Mouse (Mus musculus) C2C12 (cell line): ENCODE data around the gene Trmt10a. TPM values are rescaled to one million over a fixed set of nuclear protein-coding genes. Genes with fewer than 3 reads are reported as not detected.

Source experiments
- H3K27me3 ChIP-seq: one replicate; pipeline ENCODE4 v1.6.1; 2011; ENCODE audit not compliant: control insufficient read depth, insufficient read depth, insufficient read length
- H3K36me3 ChIP-seq: one replicate; pipeline ENCODE4 v1.6.1; 2011; ENCODE audit not compliant: control insufficient read depth, insufficient read depth
- H3K4me3 ChIP-seq: one replicate; pipeline ENCODE4 v1.5.1; 2011; ENCODE audit warnings: mild to moderate bottlenecking, control low read depth; ENCODE audit not compliant: poor library complexity, insufficient read depth, severe bottlenecking
- H3K79me2 ChIP-seq: one replicate; pipeline ENCODE4 v1.6.1; 2011; ENCODE audit not compliant: control insufficient read depth, insufficient read depth
- H3K79me3 ChIP-seq: one replicate; pipeline ENCODE4 v1.6.1; 2011; ENCODE audit warnings: low read depth, control low read depth
- H3ac ChIP-seq: one replicate; pipeline ENCODE3; 2011; ENCODE audit warnings: low read depth; ENCODE audit not compliant: control insufficient read depth, insufficient read length
- CEBPB ChIP-seq: IDR thresholded peaks from one replicate; pipeline ENCODE4 v1.6.1; 2011; ENCODE audit warnings: low read depth, mild to moderate bottlenecking, control low read depth, moderate library complexity
- CTCF ChIP-seq: IDR thresholded peaks from one replicate; pipeline ENCODE4 v1.5.1; 2011; ENCODE audit not compliant: control insufficient read depth, insufficient read depth, insufficient read length
- FOSL1 ChIP-seq: IDR thresholded peaks from one replicate; pipeline ENCODE4 v1.8.0; 2011; ENCODE audit warnings: mild to moderate bottlenecking, low read length; ENCODE audit not compliant: poor library complexity, insufficient read depth, severe bottlenecking
- MAX ChIP-seq: IDR thresholded peaks from one replicate; pipeline ENCODE4 v1.6.1; 2011; ENCODE audit warnings: mild to moderate bottlenecking, control low read depth
- MYOD1 ChIP-seq: IDR thresholded peaks from one replicate; pipeline ENCODE4 v1.6.1; 2011; ENCODE audit warnings: low read depth; ENCODE audit not compliant: control insufficient read depth, insufficient read length
- MYOG ChIP-seq: IDR thresholded peaks from one replicate; pipeline ENCODE4 v1.6.1; 2011; ENCODE audit not compliant: control insufficient read depth, insufficient read length; ENCODE audit errors: extremely low read depth
- USF1 ChIP-seq: IDR thresholded peaks from one replicate; pipeline ENCODE4 v1.6.1; 2011; ENCODE audit warnings: low read depth, mild to moderate bottlenecking, control low read depth, moderate library complexity
- long read RNA-seq, 2 experiments: library from polyadenylated mRNA; unstranded; transcript quantifications; one replicate each; pipeline ENCODE4 v2.0.0; 2019 to 2020
- polyA plus RNA-seq: library from polyadenylated mRNA; unstranded; fragments of >200 nt; fragmentation: generic; extraction: Trizol; gene quantifications from one replicate; pipeline ENCODE4 v1.2.1, GENCODE M21; 2012; ENCODE audit warnings: missing spikeins

Trmt10a gene
- 6.8 TPM for polyA plus RNA-seq
- long read RNA-seq, experiment 1, full-length matches to known transcripts, result 18 of 26 reads
- long read RNA-seq, experiment 1, partial matches to known transcripts, result 6 of 26 reads
- long read RNA-seq, experiment 1, other reads (novel, unspliced or antisense), result 2 of 26 reads
- long read RNA-seq, experiment 2, full-length matches to known transcripts, result 122 of 136 reads
- long read RNA-seq, experiment 2, partial matches to known transcripts, result 2 of 136 reads
- long read RNA-seq, experiment 2, other reads (novel, unspliced or antisense), result 12 of 136 reads

- Histone ChIP-seq H3K4me3 (peak within 1 kb of the TSS; percentile 55), H3ac (peak within 1 kb of the TSS; percentile 92)
- TF ChIP-seq USF1 (peak; percentile 99), CTCF (no peak), MYOG (no peak), MAX (peak; percentile 56), CEBPB (no peak), FOSL1 (no peak), MYOD1 (no peak)
These were observed at the start of gene Trmt10a for GRCm38 (mm10) chr3:138143315-138144059. Gene Trmt10a (plus strand): TSS chr3:138143448.

GRCm38 (mm10) chr3:138095301-138095700, 47.9 kb upstream of the Trmt10a start:
- no peaks in the 10 kb centered on the region for H3K79me3 ChIP-seq
- TF ChIP-seq FOSL1 (no peak), CTCF (no peak), CEBPB (no peak), MYOD1 (no peak), MAX (no peak), USF1 (no peak), MYOG (no peak)
- no peak overlapping the region for H3ac ChIP-seq
- no peak overlapping the region for H3K4me3 ChIP-seq
- H3K27me3 ChIP-seq, result no peaks in the 10 kb centered on the region
- no peaks in the 10 kb centered on the region for H3K79me2 ChIP-seq
- H3K36me3 ChIP-seq, result no peaks in the 10 kb centered on the region

More at GRCm38 (mm10) chr3:138143315-138144059, at the start of gene Trmt10a:
- Histone ChIP-seq H3K36me3 (peaks cover 13% of the 10 kb centered on the region), H3K27me3 (no peaks in the 10 kb centered on the region), H3K79me3 (peaks cover 11% of the 10 kb centered on the region), H3K79me2 (peaks cover 25% of the 10 kb centered on the region)

- no peaks in the 10 kb centered on the region for H3K36me3 ChIP-seq
These were observed 47.5 kb upstream of the Trmt10a start for GRCm38 (mm10) chr3:138095718-138096117.

GRCm38 (mm10) chr3:138096263-138097028, 46.8 kb upstream of the Trmt10a start:
- H3K79me3 ChIP-seq, result no peaks in the 10 kb centered on the region
- no peak overlapping the region for H3K4me3 ChIP-seq
- no peaks in the 10 kb centered on the region for H3K79me2 ChIP-seq
- TF ChIP-seq MYOG, result no peak
- no peak for TF ChIP-seq MYOD1
- TF ChIP-seq MAX, result no peak
- no peak for TF ChIP-seq FOSL1
- no peak for TF ChIP-seq CTCF
- TF ChIP-seq CEBPB, result no peak
- TF ChIP-seq USF1, result no peak
- H3ac ChIP-seq, result no peak overlapping the region
- no peaks in the 10 kb centered on the region for H3K27me3 ChIP-seq
- H3K36me3 ChIP-seq, result no peaks in the 10 kb centered on the region

More at GRCm38 (mm10) chr3:138095718-138096117, 47.5 kb upstream of the Trmt10a start:
- Histone ChIP-seq H3K4me3 (no peak overlapping the region), H3ac (no peak overlapping the region), H3K79me3 (no peaks in the 10 kb centered on the region), H3K79me2 (no peaks in the 10 kb centered on the region), H3K27me3 (no peaks in the 10 kb centered on the region)
- TF ChIP-seq USF1 (no peak), MAX (no peak), MYOD1 (no peak)

GRCm38 (mm10) chr3:138097718-138098117, 45.5 kb upstream of the Trmt10a start:
- no peaks in the 10 kb centered on the region for H3K79me3 ChIP-seq
- no peak for TF ChIP-seq MAX
- TF ChIP-seq CEBPB, result no peak
- TF ChIP-seq MYOG, result no peak
- TF ChIP-seq FOSL1, result no peak
- no peak for TF ChIP-seq CTCF
- TF ChIP-seq MYOD1, result no peak
- TF ChIP-seq USF1, result no peak

More at GRCm38 (mm10) chr3:138097718-138098117, 45.5 kb upstream of the Trmt10a start:
- Histone ChIP-seq H3K79me2 (no peaks in the 10 kb centered on the region), H3ac (no peak overlapping the region), H3K4me3 (no peak overlapping the region), H3K27me3 (no peaks in the 10 kb centered on the region), H3K36me3 (no peaks in the 10 kb centered on the region)
